Mouse (Mus musculus) stomach, postnatal 0 days (tissue): Measurements from ENCODE around the gene Epb41l5.

Experiments used
- CTCF ChIP-seq: IDR thresholded peaks from 2 replicates; pipeline ENCODE4 v1.5.1; 2016; ENCODE audit warnings: antibody characterized with exemption, low read depth, mild to moderate bottlenecking, moderate library complexity
- EP300 ChIP-seq: optimal IDR thresholded peaks from 2 replicates; pipeline ENCODE3; 2016; ENCODE audit warnings: antibody characterized with exemption

DNA sequence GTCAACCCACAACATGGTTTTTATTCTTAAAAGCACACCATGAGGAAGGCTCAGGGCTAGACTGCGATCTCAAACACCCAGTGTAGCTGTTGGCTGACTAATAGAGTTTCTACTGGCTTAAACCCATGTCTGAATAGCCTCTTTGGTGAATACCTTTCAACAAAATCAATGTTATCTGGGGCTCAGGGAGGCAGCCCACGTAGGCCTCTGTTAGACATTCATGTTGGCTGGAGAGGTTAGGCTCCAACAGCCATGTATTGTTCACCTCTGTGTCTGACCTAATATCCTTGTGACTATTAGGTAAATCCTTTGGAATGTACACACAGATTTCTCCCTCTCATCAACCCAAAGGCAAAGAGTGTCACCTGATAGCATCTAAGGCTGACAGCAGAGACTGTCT, 112.7 kb downstream of the Epb41l5 start:
- TF ChIP-seq CTCF (no peak), EP300 (no peak)
